Mouse (Mus musculus) kidney, embryonic 16.5 days (tissue): Measurements from ENCODE around the gene Crb2. TPM values are rescaled to one million over a fixed set of nuclear protein-coding genes. Genes with fewer than 3 reads are reported as not detected.

Experiments used
- ATAC-seq: fragments of 200-750 bp; cut with Nextera tagmentation; 2 replicates; pipeline ENCODE4 v1.8.0; 2017; ENCODE audit warnings: moderate TSS enrichment; ENCODE audit not compliant: low FRiP score, low TSS enrichment
- H3K27ac ChIP-seq: fragments of 300-500 bp; sonication (generic); 2 replicates; pipeline ENCODE4 v1.5.1; 2014; ENCODE audit warnings: low read length
- H3K27me3 ChIP-seq: fragments of 300-500 bp; sonication (generic); 2 replicates; pipeline ENCODE4 v1.6.1; 2014; ENCODE audit warnings: low read length, control low read depth, mixed read lengths; ENCODE audit not compliant: insufficient read depth
- H3K36me3 ChIP-seq: fragments of 300-500 bp; sonication (generic); 2 replicates; pipeline ENCODE4 v1.6.1; 2014; ENCODE audit warnings: low read length, control low read depth, mixed read lengths; ENCODE audit not compliant: insufficient read depth
- H3K4me1 ChIP-seq: fragments of 300-500 bp; sonication (generic); 2 replicates; pipeline ENCODE4 v1.6.1; 2014; ENCODE audit warnings: low read length, control low read depth, mixed read lengths; ENCODE audit not compliant: insufficient read depth
- H3K4me2 ChIP-seq: fragments of 300-500 bp; sonication (generic); replicated peaks from 2 replicates; pipeline ENCODE4 v1.6.1; 2014; ENCODE audit warnings: low read depth, low read length
- H3K4me3 ChIP-seq: fragments of 300-500 bp; sonication (generic); 2 replicates; pipeline ENCODE4 v1.5.1; 2014; ENCODE audit warnings: mild to moderate bottlenecking, low read length
- H3K9ac ChIP-seq: fragments of 300-500 bp; sonication (generic); replicated peaks from 2 replicates; pipeline ENCODE4 v1.6.1; 2014; ENCODE audit warnings: low read length
- H3K9me3 ChIP-seq: fragments of 300-500 bp; sonication (generic); 2 replicates; pipeline ENCODE4 v1.6.1; 2016; ENCODE audit warnings: low read length, control low read depth
- WGBS: fragments of 180-500 bp; shearing (Covaris S2); extraction: QIAGEN DNeasy Blood & Tissue Kit; methylation state at CpG from one replicate; pipeline ENCODE4 v1.1.7; 2014; 5-methylcytosine and 5-hydroxymethylcytosine counted together
- polyA plus RNA-seq: library from polyadenylated mRNA; unstranded; fragments of >200 nt; fragmentation: Nextera tagmentation; extraction: Ambion mirVana; gene quantifications from 2 replicates; pipeline ENCODE4 v1.2.1, GENCODE M21; 2015

Gene Crb2
- polyA plus RNA-seq, 1 experiment from 2014 or later, result 4.6 TPM

DNA sequence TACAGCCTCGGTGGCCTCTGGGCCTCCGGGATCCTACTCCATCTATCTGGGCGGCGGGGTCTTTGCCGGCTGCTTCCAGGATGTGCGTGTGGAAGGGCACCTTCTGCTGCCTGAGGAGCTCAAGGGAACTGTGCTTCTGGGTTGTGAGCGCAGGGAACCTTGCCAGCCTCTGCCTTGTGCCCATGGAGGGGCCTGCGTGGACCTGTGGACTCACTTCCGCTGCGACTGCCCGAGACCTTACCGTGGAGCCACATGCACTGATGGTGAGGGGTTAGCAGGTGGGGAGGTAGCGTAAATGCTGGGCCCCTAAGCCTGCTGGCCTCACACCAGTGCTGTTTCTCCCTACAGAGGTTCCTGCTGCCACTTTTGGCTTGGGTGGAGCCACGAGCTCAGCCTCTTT, 14.7 kb downstream of the Crb2 start:
- Histone ChIP-seq H3K9me3 (no peaks in the 10 kb centered on the region), H3K27ac (no peak overlapping the region), H3K4me3 (no peak overlapping the region), H3K4me1 (peaks cover 14% of the 10 kb centered on the region), H3K4me2 (no peak overlapping the region), H3K36me3 (no peaks in the 10 kb centered on the region), H3K27me3 (peaks cover 11% of the 10 kb centered on the region; the same call in 1 of the 2 replicates), H3K9ac (no peak overlapping the region)
- no peak for ATAC-seq
- WGBS, result 93% methylated on average over 14 of the region's 14 CpGs

GRCm38 (mm10) chr2:37791340-37791739, 15.3 kb downstream of the Crb2 start:
- Histone ChIP-seq H3K36me3 (no peaks in the 10 kb centered on the region), H3K9me3 (no peaks in the 10 kb centered on the region), H3K4me3 (no peak overlapping the region), H3K9ac (no peak overlapping the region), H3K4me2 (no peak overlapping the region), H3K4me1 (peaks cover 20% of the 10 kb centered on the region), H3K27ac (no peak overlapping the region), H3K27me3 (0 out of 2 replicates have a peak, but pooled peaks cover 6% of the 10 kb centered on the region)
- WGBS, result 81% methylated on average over 4 of the region's 4 CpGs
- no peak for ATAC-seq

GRCm38 (mm10) chr2:37796021-37796420, 20.0 kb downstream of the Crb2 start:
- H3K4me2 ChIP-seq, result no peak overlapping the region
- H3K4me1 ChIP-seq, result peaks cover 12% of the 10 kb centered on the region
- no peak overlapping the region for H3K4me3 ChIP-seq
- WGBS, result 6% methylated on average over 1 of the region's 1 CpGs
- H3K36me3 ChIP-seq, result 0 out of 2 replicates have a peak, but pooled peaks cover 6% of the 10 kb centered on the region
- H3K27ac ChIP-seq, result peak overlapping the region; percentile 51
- H3K9me3 ChIP-seq, result no peaks in the 10 kb centered on the region
- H3K9ac ChIP-seq, result no peak overlapping the region
- H3K27me3 ChIP-seq, result 0 out of 2 replicates have a peak, but pooled peaks cover 6% of the 10 kb centered on the region
- no peak for ATAC-seq

- H3K4me1 ChIP-seq, result peaks cover 12% of the 10 kb centered on the region
- no peak overlapping the region for H3K4me3 ChIP-seq
- 0 out of 2 replicates have a peak, but pooled peaks cover 6% of the 10 kb centered on the region for H3K27me3 ChIP-seq
- H3K36me3 ChIP-seq, result peaks cover 6% of the 10 kb centered on the region; the same call in 1 of the 2 replicates
- ATAC-seq, result no peak
- H3K9me3 ChIP-seq, result no peaks in the 10 kb centered on the region
- H3K4me2 ChIP-seq, result no peak overlapping the region
- H3K9ac ChIP-seq, result no peak overlapping the region
- 87% methylated on average over 4 of the region's 4 CpGs for WGBS
- H3K27ac ChIP-seq, result no peak overlapping the region
These were observed 21.0 kb downstream of the Crb2 start for GRCm38 (mm10) chr2:37797046-37797445.

GRCm38 (mm10) chr2:37799137-37799536, 23.1 kb downstream of the Crb2 start:
- peaks cover 6% of the 10 kb centered on the region; the same call in 1 of the 2 replicates for H3K36me3 ChIP-seq

GRCm38 (mm10) chr2:37801687-37802086, 25.6 kb downstream of the Crb2 start:
- H3K4me3 ChIP-seq, result no peak overlapping the region
- WGBS, result 88% methylated on average over 4 of the region's 4 CpGs
- H3K4me1 ChIP-seq, result 0 out of 2 replicates have a peak, but pooled peaks cover under 1% of the 10 kb centered on the region
- no peak overlapping the region for H3K27ac ChIP-seq
- H3K27me3 ChIP-seq, result no peaks in the 10 kb centered on the region
- peaks cover 11% of the 10 kb centered on the region; the same call in 1 of the 2 replicates for H3K36me3 ChIP-seq
- ATAC-seq, result no peak
- no peak overlapping the region for H3K4me2 ChIP-seq
- H3K9me3 ChIP-seq, result no peaks in the 10 kb centered on the region
- no peak overlapping the region for H3K9ac ChIP-seq

More at GRCm38 (mm10) chr2:37799137-37799536, 23.1 kb downstream of the Crb2 start:
- Histone ChIP-seq H3K27ac (no peak overlapping the region), H3K4me1 (peaks cover 12% of the 10 kb centered on the region), H3K9me3 (no peaks in the 10 kb centered on the region), H3K9ac (no peak overlapping the region), H3K4me3 (no peak overlapping the region), H3K27me3 (no peaks in the 10 kb centered on the region), H3K4me2 (no peak overlapping the region)
- WGBS, result 50% methylated on average over 6 of the region's 6 CpGs
- ATAC-seq, result no peak

DNA sequence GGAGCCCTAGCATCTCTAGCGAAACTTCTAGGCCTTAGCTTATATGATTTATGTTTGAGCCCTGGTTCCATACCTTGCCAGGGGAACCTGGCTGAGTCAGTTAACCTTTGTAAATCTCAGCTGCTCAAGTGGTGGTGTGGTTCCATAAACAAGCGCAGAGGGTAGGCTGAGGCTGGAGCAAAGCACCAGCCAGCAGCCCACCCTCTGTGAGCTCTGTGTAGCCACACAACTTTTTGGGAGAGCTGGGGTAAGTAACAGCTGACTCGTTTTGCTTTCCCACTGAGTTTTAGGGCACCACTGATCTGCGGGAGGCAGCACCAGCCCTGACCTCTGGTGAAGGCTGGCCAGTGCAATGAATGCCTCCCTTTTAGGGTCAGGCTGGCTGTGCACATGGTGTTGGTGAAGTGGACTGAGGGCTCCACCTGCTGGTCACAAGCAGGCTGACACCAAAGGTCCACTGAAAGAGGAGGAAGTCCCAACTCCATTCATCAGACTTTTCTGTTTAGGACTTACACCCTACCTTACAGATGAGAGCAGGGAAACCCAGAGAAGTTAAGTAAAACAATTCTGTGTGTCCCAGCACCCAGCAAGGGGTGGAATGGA, 26.7 kb downstream of the Crb2 start:
- no peak overlapping the region for H3K9ac ChIP-seq
- peaks cover 11% of the 10 kb centered on the region; the same call in 1 of the 2 replicates for H3K36me3 ChIP-seq
- H3K4me1 ChIP-seq, result no peaks in the 10 kb centered on the region
- H3K4me3 ChIP-seq, result no peak overlapping the region
- H3K27me3 ChIP-seq, result no peaks in the 10 kb centered on the region
- 45% methylated on average over 4 of the region's 4 CpGs for WGBS
- H3K9me3 ChIP-seq, result no peaks in the 10 kb centered on the region
- H3K4me2 ChIP-seq, result no peak overlapping the region
- no peak overlapping the region for H3K27ac ChIP-seq
- peak; percentile 85 for ATAC-seq

DNA sequence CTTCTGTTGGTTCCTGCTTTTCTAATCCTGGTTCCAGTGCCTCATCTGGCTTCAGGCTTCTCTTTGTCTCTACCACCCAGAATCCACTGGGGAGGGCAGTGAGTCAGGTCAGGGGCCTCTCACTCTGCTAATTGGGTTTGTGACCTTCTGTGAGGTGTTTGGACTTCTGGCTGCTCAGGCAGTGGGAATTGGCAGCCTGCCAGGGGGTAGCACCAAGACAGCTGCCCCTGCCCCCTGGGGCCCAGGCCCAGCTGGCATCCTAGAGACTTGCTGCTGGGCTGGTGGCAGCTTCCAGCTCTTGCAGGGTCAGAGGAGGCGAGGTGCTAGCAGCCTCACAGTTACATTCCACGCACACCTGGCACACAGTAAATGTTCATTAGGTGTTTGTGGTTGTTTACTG, 35.6 kb downstream of the Crb2 start:
- Histone ChIP-seq H3K27ac (no peak overlapping the region), H3K36me3 (no peaks in the 10 kb centered on the region), H3K4me3 (no peak overlapping the region), H3K27me3 (no peaks in the 10 kb centered on the region), H3K4me2 (no peak overlapping the region), H3K9ac (no peak overlapping the region), H3K4me1 (no peaks in the 10 kb centered on the region), H3K9me3 (no peaks in the 10 kb centered on the region)
- peak; percentile 14; the same call in 1 of the 2 replicates for ATAC-seq
- WGBS, result 70% methylated on average over 2 of the region's 2 CpGs

- no peak overlapping the region for H3K9ac ChIP-seq
- no peaks in the 10 kb centered on the region for H3K4me1 ChIP-seq
- no peaks in the 10 kb centered on the region for H3K27me3 ChIP-seq
- 89% methylated on average over 5 of the region's 5 CpGs for WGBS
- ATAC-seq, result no peak
- H3K9me3 ChIP-seq, result no peaks in the 10 kb centered on the region
- no peak overlapping the region for H3K4me3 ChIP-seq
- no peaks in the 10 kb centered on the region for H3K36me3 ChIP-seq
- H3K27ac ChIP-seq, result no peak overlapping the region
- H3K4me2 ChIP-seq, result no peak overlapping the region
These were observed 36.4 kb downstream of the Crb2 start for GRCm38 (mm10) chr2:37812401-37812800.

DNA sequence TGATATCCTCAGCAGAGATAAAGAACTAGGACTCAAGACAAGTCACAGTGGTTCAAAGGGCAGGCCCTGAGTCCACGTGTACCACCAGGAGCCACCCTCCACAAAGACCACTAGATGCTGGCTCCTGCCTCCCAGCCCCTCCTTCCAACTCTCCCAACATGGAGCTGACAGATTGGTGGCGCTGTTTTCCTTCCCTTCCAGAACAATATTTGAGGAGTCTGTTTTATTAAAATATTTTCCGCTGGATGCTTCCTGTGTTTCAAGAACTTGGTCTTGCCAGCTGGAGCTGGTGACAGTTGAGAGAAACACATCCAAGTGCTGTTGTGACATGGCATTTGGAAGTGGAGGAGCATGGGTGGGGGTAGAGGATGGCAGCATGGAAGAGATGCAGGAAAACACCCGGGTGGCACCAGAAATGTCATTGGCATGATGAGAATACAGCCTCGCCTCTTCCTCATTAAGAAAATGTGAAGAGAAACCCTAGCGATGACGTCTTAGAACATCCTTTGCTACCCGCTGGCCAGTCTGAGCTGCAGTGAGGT, 38.8 kb downstream of the Crb2 start:
- Histone ChIP-seq H3K36me3 (no peaks in the 10 kb centered on the region), H3K4me2 (no peak overlapping the region), H3K4me3 (no peak overlapping the region), H3K4me1 (peaks cover 3% of the 10 kb centered on the region; the same call in 1 of the 2 replicates), H3K27me3 (no peaks in the 10 kb centered on the region), H3K27ac (no peak overlapping the region), H3K9ac (no peak overlapping the region), H3K9me3 (no peaks in the 10 kb centered on the region)
- no peak for ATAC-seq
- 85% methylated on average over 8 of the region's 8 CpGs for WGBS
